Mouse (Mus musculus) limb, embryonic 11.5 days (tissue): ENCODE measurements around the gene Nfkb1. TPM values are rescaled to one million over a fixed set of nuclear protein-coding genes. Genes with fewer than 3 reads are reported as not detected.

Source experiments
- ATAC-seq: fragments of 200-750 bp; cut with Nextera tagmentation; 2 replicates; pipeline ENCODE4 v1.8.0; 2017; ENCODE audit warnings: low read depth; ENCODE audit not compliant: insufficient number of reproducible peaks, low FRiP score, low TSS enrichment
- DNase-seq: peaks from one replicate; pipeline ENCODE4 v3.0.0-alpha.2; 2015; ENCODE audit warnings: low spot score
- H3K27ac ChIP-seq: fragments of 300-500 bp; sonication (generic); replicated peaks from 2 replicates; pipeline ENCODE4 v1.5.1; 2014; ENCODE audit warnings: low read depth, mild to moderate bottlenecking, low read length
- H3K27me3 ChIP-seq: fragments of 300-500 bp; sonication (generic); 2 replicates; pipeline ENCODE4 v1.6.1; 2014; ENCODE audit warnings: mild to moderate bottlenecking, low read length, mixed read lengths; ENCODE audit not compliant: control insufficient read depth, insufficient read depth
- H3K36me3 ChIP-seq: fragments of 300-500 bp; sonication (generic); 2 replicates; pipeline ENCODE4 v1.6.1; 2014; ENCODE audit warnings: mild to moderate bottlenecking, low read length, moderate library complexity, mixed read lengths; ENCODE audit not compliant: control insufficient read depth, insufficient read depth
- H3K4me1 ChIP-seq: fragments of 300-500 bp; sonication (generic); 2 replicates; pipeline ENCODE4 v1.6.1; 2014; ENCODE audit warnings: low read length, mixed read lengths; ENCODE audit not compliant: control insufficient read depth, insufficient read depth
- H3K4me2 ChIP-seq: fragments of 300-500 bp; sonication (generic); 2 replicates; pipeline ENCODE4 v1.6.1; 2014; ENCODE audit warnings: low read depth, mild to moderate bottlenecking, moderate library complexity; ENCODE audit not compliant: severe bottlenecking
- H3K4me3 ChIP-seq: fragments of 300-500 bp; sonication (generic); 2 replicates; pipeline ENCODE4 v1.5.1; 2014; ENCODE audit warnings: low read depth, low read length
- H3K9ac ChIP-seq: fragments of 300-500 bp; sonication (generic); 2 replicates; pipeline ENCODE4 v1.6.1; 2014; ENCODE audit warnings: mild to moderate bottlenecking, low read length
- H3K9me3 ChIP-seq: fragments of 300-500 bp; sonication (generic); 2 replicates; pipeline ENCODE4 v1.6.1; 2016; ENCODE audit warnings: low read length; ENCODE audit not compliant: control insufficient read depth
- WGBS: fragments of 180-500 bp; shearing (Covaris S2); extraction: QIAGEN DNeasy Blood & Tissue Kit; methylation state at CpG from one replicate; pipeline ENCODE4 v1.1.7; 2014; 5-methylcytosine and 5-hydroxymethylcytosine counted together
- polyA plus RNA-seq: library from polyadenylated mRNA; unstranded; fragments of >200 nt; fragmentation: Nextera tagmentation; extraction: Ambion mirVana; gene quantifications from 2 replicates; pipeline ENCODE4 v1.2.1, GENCODE M21; 2014

Nfkb1 gene
- polyA plus RNA-seq, 1 experiment from 2014 or later, result 13.3 TPM

DNA sequence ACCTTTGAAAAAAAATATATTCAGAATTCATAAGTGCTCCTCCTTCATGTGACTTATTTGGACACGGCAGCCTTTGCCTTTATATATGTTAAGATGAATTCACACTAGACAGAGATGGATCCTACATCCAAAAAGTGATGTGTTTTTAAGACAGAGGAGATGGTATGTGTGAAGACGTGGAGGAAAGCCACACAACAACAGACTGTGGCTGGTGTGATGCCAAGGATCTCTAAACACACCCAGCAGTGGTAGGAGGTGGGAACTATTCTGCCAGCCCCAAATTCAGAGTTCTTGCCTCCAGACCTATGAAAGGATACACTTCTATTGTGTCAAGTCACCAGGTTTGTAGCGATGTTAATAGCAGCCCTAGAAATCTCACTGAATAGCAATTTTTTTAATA is 24.3 kb downstream of the Nfkb1 start:
- DNase-seq (no peak), ATAC-seq (no peak)
- Histone ChIP-seq H3K4me2 (no peak overlapping the region), H3K9ac (no peak overlapping the region), H3K36me3 (no peaks in the 10 kb centered on the region), H3K4me1 (0 out of 2 replicates have a peak, but pooled peaks cover 6% of the 10 kb centered on the region), H3K4me3 (no peak overlapping the region), H3K27me3 (no peaks in the 10 kb centered on the region), H3K27ac (no peak overlapping the region), H3K9me3 (no peaks in the 10 kb centered on the region)
- 90% methylated on average over 3 of the region's 3 CpGs for WGBS

DNA sequence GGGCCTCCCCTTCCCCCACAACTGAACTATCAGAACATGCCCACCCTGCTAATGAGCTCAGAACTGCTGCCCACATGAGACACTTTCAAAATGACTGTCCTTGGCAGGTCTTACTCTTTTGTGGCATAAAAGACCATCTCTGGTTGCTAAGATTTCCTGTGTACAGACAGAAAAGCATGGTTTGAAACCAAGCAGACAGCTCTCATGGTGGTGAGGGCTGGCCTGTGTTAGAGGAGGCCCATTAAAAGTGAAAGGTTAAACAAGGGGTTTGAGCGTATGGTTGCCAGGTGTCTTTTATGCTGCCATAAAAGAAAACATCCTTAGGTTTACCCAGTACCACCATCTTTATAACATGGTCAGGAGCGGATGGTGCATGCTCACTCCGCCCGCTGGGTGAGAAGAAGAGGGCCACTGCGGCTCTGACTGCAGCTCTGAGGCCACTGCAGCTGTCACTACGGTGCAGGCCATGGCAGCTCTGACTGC is 25.5 kb downstream of the Nfkb1 start:
- peak; percentile 40 for DNase-seq
- no peaks in the 10 kb centered on the region for H3K27me3 ChIP-seq
- H3K4me3 ChIP-seq, result no peak overlapping the region
- no peaks in the 10 kb centered on the region for H3K36me3 ChIP-seq
- 0 out of 2 replicates have a peak, but pooled peaks cover 6% of the 10 kb centered on the region for H3K4me1 ChIP-seq
- H3K27ac ChIP-seq, result no peak overlapping the region
- H3K9me3 ChIP-seq, result no peaks in the 10 kb centered on the region
- no peak overlapping the region for H3K4me2 ChIP-seq
- 41% methylated on average over 6 of the region's 6 CpGs for WGBS
- ATAC-seq, result peak; percentile 57
- 0 out of 2 replicates have a peak overlapping the region, but pooled peaks have one; percentile 34 for H3K9ac ChIP-seq

DNA sequence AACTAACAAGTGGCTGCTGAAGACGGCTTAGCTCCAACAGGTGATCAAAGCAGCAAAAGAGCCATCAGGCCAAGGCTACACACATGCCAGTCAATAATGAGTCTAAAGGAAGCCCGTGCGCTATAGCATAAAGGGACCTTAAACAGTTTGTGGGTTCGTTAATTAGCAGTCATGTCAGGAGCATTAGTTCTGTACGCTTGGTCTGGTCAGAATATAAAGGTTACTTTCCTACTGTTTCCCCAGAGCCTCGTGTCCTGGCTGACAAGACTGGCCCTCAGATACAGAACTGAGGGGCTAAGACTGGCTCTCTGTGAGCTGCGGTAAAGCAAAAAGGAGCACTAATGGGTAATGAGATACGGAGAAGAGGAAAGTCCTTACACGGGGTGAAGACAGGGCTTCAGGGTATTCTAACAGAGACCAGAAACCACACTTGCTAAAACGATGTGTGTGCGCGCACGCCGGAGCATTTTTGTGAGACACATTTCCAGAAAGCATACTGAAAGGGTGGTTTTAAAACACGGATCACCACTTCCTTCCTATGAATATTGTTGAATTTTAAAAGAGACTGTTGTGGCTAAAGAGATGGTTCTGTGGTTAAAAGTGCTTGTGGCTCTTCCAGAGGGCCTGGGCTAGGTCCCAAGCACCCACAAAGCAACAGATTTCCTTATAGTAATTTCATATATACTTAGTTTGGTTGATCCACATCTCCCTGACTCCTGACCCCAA is 29.0 kb downstream of the Nfkb1 start:
- WGBS, result 79% methylated on average over 15 of the region's 15 CpGs
- H3K36me3 ChIP-seq, result no peaks in the 10 kb centered on the region

DNA sequence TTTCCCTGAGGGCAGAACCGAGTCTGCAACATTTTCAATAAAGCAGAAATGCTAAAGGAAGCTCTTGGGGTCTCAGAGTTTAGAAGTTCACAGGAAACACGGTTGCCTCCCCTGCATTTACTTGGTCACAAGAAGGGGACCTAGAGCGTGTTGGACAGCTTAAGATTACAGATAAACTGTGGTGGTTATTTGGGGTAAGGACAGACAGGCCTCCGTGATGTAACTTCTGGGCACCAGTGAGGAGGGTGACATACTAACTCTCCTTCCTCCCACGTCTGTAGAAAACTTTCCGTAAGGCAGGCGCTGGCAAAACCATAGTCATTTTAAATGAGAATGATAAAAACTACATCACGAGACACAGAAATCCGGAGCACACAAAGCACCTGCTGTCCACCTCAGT is 29.6 kb downstream of the Nfkb1 start:
- ATAC-seq (no peak), DNase-seq (no peak)
- WGBS, result 81% methylated on average over 9 of the region's 9 CpGs
- H3K4me2 ChIP-seq, result no peak overlapping the region
- no peaks in the 10 kb centered on the region for H3K36me3 ChIP-seq
- H3K4me3 ChIP-seq, result no peak overlapping the region
- H3K4me1 ChIP-seq, result 0 out of 2 replicates have a peak, but pooled peaks cover 6% of the 10 kb centered on the region
- H3K9ac ChIP-seq, result no peak overlapping the region
- H3K9me3 ChIP-seq, result no peaks in the 10 kb centered on the region
- no peak overlapping the region for H3K27ac ChIP-seq
- no peaks in the 10 kb centered on the region for H3K27me3 ChIP-seq

More for the DNA sequence above, 29.0 kb downstream of the Nfkb1 start:
- H3K4me3 ChIP-seq, result no peak overlapping the region
- no peak overlapping the region for H3K27ac ChIP-seq
- DNase-seq, result no peak
- no peak overlapping the region for H3K4me2 ChIP-seq
- no peak for ATAC-seq
- 0 out of 2 replicates have a peak, but pooled peaks cover 6% of the 10 kb centered on the region for H3K4me1 ChIP-seq
- no peaks in the 10 kb centered on the region for H3K27me3 ChIP-seq
- H3K9me3 ChIP-seq, result no peaks in the 10 kb centered on the region
- H3K9ac ChIP-seq, result no peak overlapping the region

DNA sequence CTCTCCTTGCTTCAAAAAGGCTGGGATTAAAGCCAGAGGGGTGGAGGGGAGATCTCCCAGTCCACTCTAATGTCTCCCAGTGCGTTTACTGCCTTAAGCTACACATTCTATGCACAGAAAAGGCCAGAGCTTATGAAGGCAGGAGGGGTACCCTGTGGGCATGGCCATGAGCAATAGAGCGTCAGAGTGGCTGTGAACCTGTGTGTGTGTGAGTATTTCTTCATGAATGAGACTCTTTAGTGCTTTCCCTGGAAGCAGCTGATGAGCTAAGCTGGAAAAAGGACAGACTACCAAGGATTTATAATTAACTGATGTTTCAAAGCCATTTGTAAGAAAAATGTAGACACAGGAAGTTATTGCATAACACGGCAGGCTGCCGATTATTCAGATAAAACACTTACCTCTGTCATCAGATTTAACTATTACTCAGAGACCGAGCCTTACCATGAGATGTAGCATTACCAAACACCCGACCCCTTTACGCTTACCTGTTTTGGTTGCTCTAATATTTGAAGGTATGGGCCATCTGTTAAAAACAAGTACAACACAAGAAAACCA is 32.7 kb downstream of the Nfkb1 start:
- DNase-seq (no peak), ATAC-seq (no peak)
- Histone ChIP-seq H3K27ac (no peak overlapping the region), H3K9me3 (no peaks in the 10 kb centered on the region), H3K36me3 (no peaks in the 10 kb centered on the region), H3K4me2 (no peak overlapping the region), H3K9ac (no peak overlapping the region), H3K4me3 (no peak overlapping the region), H3K27me3 (no peaks in the 10 kb centered on the region), H3K4me1 (no peaks in the 10 kb centered on the region)
- WGBS, result 93% methylated on average over 7 of the region's 7 CpGs

DNA sequence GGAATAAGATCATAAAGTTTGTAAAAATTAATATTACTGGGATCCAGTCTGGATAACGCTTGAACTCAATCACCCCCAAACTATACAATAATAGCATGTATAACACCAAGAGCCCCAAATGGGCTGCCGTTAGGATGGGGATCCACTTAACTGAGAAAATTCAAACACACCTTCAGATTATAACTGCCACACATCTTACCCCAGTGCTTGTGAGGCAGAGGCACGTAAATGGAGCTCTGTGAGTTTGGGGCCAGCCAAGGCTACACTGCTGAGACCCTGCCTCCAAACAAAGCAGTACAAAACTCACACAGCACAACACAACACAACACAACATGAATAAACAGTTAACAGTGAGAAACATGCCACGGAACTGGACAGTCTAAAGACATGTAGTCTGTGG is 35.2 kb downstream of the Nfkb1 start:
- no peak for DNase-seq
- Histone ChIP-seq H3K27me3 (no peaks in the 10 kb centered on the region), H3K27ac (no peak overlapping the region), H3K36me3 (no peaks in the 10 kb centered on the region), H3K4me1 (no peaks in the 10 kb centered on the region), H3K9ac (no peak overlapping the region), H3K4me2 (no peak overlapping the region), H3K9me3 (no peaks in the 10 kb centered on the region), H3K4me3 (no peak overlapping the region)
- no peak for ATAC-seq
- WGBS, result 87% methylated on average over 4 of the region's 4 CpGs

DNA sequence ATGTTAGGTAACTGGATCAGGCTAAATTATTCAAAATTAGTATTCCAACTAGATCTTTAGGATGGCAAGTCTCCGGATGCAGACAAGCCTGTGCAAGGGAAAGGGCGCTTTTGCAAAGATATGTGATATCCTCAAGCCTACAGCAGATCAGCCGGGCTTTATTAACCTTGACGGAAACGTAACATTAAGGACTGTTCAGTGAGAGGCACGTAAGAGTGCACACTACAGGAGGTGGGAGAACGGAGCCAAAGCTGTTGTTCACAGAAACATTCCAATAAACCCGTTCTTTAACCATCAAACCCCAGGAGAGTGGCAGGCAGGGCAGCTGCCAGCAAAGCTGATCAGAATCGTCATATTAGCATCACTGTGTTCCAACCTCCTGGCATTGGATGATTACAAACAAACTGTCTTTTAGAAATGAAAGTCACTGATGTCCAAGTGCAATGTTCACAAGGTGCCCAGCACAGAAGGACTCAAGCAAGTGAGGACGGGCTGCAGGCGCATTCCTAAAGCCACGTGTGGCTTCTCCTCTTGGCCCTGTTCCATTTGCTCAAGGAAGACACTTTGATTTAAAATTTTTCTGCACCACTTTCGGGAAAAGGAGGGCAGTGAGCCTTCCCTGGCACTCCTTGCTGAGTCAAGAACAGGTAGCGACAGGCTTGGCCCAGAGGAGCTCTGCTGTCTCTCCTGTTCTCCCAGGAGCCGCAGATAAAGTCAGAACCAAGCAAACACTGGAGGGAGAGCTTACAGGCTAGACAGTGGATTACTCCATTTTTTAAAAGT is 40.4 kb downstream of the Nfkb1 start:
- Histone ChIP-seq H3K4me3 (no peak overlapping the region), H3K4me1 (no peaks in the 10 kb centered on the region), H3K9ac (no peak overlapping the region), H3K36me3 (no peaks in the 10 kb centered on the region), H3K9me3 (no peaks in the 10 kb centered on the region), H3K27me3 (no peaks in the 10 kb centered on the region), H3K4me2 (no peak overlapping the region), H3K27ac (no peak overlapping the region)
- ATAC-seq, result no peak
- DNase-seq, result no peak
- 81% methylated on average over 15 of the region's 15 CpGs for WGBS

DNA sequence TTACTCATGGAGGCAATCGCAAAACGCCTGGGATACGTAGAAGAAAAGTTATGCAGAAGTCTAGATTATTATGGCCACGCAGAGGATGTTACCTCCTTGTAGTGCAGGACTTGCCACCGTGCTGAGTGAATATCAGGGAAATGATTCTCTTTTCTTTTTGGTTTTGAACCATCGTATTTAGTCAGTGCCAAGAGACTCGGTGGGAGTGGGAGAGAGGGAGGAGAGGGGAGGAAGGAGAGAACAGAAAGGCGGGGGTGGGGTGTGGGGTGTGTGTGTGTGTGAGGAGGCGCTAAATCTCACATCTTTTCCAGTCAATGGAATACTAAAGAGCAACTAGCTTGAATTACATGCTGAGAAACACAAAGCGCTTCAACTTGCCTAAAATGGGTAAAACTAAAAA is 41.5 kb downstream of the Nfkb1 start:
- Histone ChIP-seq H3K4me3 (no peak overlapping the region), H3K27ac (no peak overlapping the region), H3K9ac (no peak overlapping the region), H3K9me3 (no peaks in the 10 kb centered on the region), H3K36me3 (no peaks in the 10 kb centered on the region), H3K4me1 (no peaks in the 10 kb centered on the region), H3K4me2 (no peak overlapping the region), H3K27me3 (no peaks in the 10 kb centered on the region)
- no peak for DNase-seq
- WGBS, result 81% methylated on average over 10 of the region's 10 CpGs
- no peak for ATAC-seq
